Mouse (Mus musculus): Measurements from ENCODE around the gene Fam161b. TPM values are rescaled to one million over a fixed set of nuclear protein-coding genes. Genes with fewer than 3 reads are reported as not detected.
A peak's percentile ranks its signal among the peaks of the same experiment; 100 is the strongest.

The Fam161b gene
- 8.1 and 8.2 TPM in 2 replicates for polyA plus RNA-seq (2015; fragmentation: Nextera tagmentation; extraction: Ambion mirVana)

GRCm38 (mm10) chr12:84361555-84362489 is at the start of gene Fam161b, which contains the start of gene Coq6:
Gene Fam161b, minus strand, starts transcription at chr12:84361833.
Gene Coq6, plus strand, starts transcription at chr12:84361657.
- Histone ChIP-seq H3K27me3 (ENCODE audit: control insufficient read depth, insufficient read depth, low read length) (no peaks in the 10 kb centered on the region), H3K4me2 (ENCODE audit: low read depth, low read length) (peak within 1 kb of the TSS; percentile 89), H3K9me3 (replicated peaks; ENCODE audit: control insufficient read depth, low read length) (no peaks in the 10 kb centered on the region), H3K36me3 (ENCODE audit: control insufficient read depth, insufficient read depth) (peaks cover 5% of the 10 kb centered on the region; the same call in 1 of the 2 replicates), H3K4me3 (ENCODE audit: low read length) (peak within 1 kb of the TSS; percentile 89), H3K4me1 (ENCODE audit: control insufficient read depth, insufficient read depth, low read length) (peaks cover 36% of the 10 kb centered on the region), H3K9ac (ENCODE audit: low read length) (peak within 1 kb of the TSS; percentile 93), H3K27ac (ENCODE audit: low read length) (peak within 1 kb of the TSS; percentile 76)
- WGBS: under 1% methylated on average over 51 of the region's 51 CpGs
- peak; percentile 95 for ATAC-seq (replicated peaks; ENCODE audit: extremely low read depth, insufficient read depth, low FRiP score)

- WGBS: under 1% methylated on average over 60 of the region's 63 CpGs
- Histone ChIP-seq H3K36me3 (ENCODE audit: control insufficient read depth, insufficient read depth) (no peaks in the 10 kb centered on the region), H3K4me1 (ENCODE audit: control insufficient read depth, insufficient read depth, low read length) (peaks cover 7% of the 10 kb centered on the region), H3K27ac (ENCODE audit: low read length) (peak within 1 kb of the TSS; percentile 96), H3K9ac (ENCODE audit: low read length) (peak within 1 kb of the TSS; percentile 94), H3K4me2 (ENCODE audit: low read depth, low read length) (peak within 1 kb of the TSS; percentile 74), H3K9me3 (replicated peaks; ENCODE audit: control insufficient read depth, low read length) (no peaks in the 10 kb centered on the region), H3K27me3 (ENCODE audit: control insufficient read depth, insufficient read depth, low read length) (no peaks in the 10 kb centered on the region), H3K4me3 (ENCODE audit: low read length) (peak within 1 kb of the TSS; percentile 94)
- peak; percentile 95 for ATAC-seq (replicated peaks; ENCODE audit: extremely low read depth, insufficient read depth, low FRiP score)
Observed at GRCm38 (mm10) chr12:84408819-84409507, 47.3 kb upstream of the Fam161b start, which contains the start of the genes Entpd5 and Bbof1. Gene Entpd5, minus strand, starts transcription at chr12:84409029. Gene Bbof1, plus strand, starts transcription at chr12:84409071.

GRCm38 (mm10) chr12:84407874-84408818 is 46.5 kb upstream of the Fam161b start:
- Histone ChIP-seq H3K27ac (ENCODE audit: low read length) (peak overlapping the region; percentile 96), H3K9me3 (replicated peaks; ENCODE audit: control insufficient read depth, low read length) (no peaks in the 10 kb centered on the region), H3K4me3 (ENCODE audit: low read length) (peak overlapping the region; percentile 94), H3K4me2 (ENCODE audit: low read depth, low read length) (peak overlapping the region; percentile 74), H3K27me3 (ENCODE audit: control insufficient read depth, insufficient read depth, low read length) (no peaks in the 10 kb centered on the region), H3K4me1 (ENCODE audit: control insufficient read depth, insufficient read depth, low read length) (peaks cover 7% of the 10 kb centered on the region), H3K9ac (ENCODE audit: low read length) (peak overlapping the region; percentile 94), H3K36me3 (ENCODE audit: control insufficient read depth, insufficient read depth) (no peaks in the 10 kb centered on the region)
- WGBS: 1% methylated on average over 45 of the region's 52 CpGs
- ATAC-seq (replicated peaks; ENCODE audit: extremely low read depth, insufficient read depth, low FRiP score): peak; percentile 60

GRCm38 (mm10) chr12:84407259-84407658 is 45.6 kb upstream of the Fam161b start:
- Histone ChIP-seq H3K27ac (ENCODE audit: low read length) (no peak overlapping the region), H3K9ac (ENCODE audit: low read length) (no peak overlapping the region), H3K36me3 (ENCODE audit: control insufficient read depth, insufficient read depth) (no peaks in the 10 kb centered on the region), H3K9me3 (replicated peaks; ENCODE audit: control insufficient read depth, low read length) (no peaks in the 10 kb centered on the region), H3K4me3 (ENCODE audit: low read length) (no peak overlapping the region), H3K27me3 (ENCODE audit: control insufficient read depth, insufficient read depth, low read length) (no peaks in the 10 kb centered on the region), H3K4me2 (ENCODE audit: low read depth, low read length) (no peak overlapping the region), H3K4me1 (ENCODE audit: control insufficient read depth, insufficient read depth, low read length) (peaks cover 10% of the 10 kb centered on the region)
- WGBS: 64% methylated on average over 4 of the region's 4 CpGs
- ATAC-seq (replicated peaks; ENCODE audit: extremely low read depth, insufficient read depth, low FRiP score): no peak

- Histone ChIP-seq H3K4me2 (ENCODE audit: low read depth, low read length) (no peak overlapping the region), H3K4me3 (ENCODE audit: low read length) (no peak overlapping the region), H3K4me1 (ENCODE audit: control insufficient read depth, insufficient read depth, low read length) (peaks cover 8% of the 10 kb centered on the region), H3K9me3 (replicated peaks; ENCODE audit: control insufficient read depth, low read length) (no peaks in the 10 kb centered on the region), H3K27me3 (ENCODE audit: control insufficient read depth, insufficient read depth, low read length) (no peaks in the 10 kb centered on the region), H3K9ac (ENCODE audit: low read length) (no peak overlapping the region), H3K36me3 (ENCODE audit: control insufficient read depth, insufficient read depth) (no peaks in the 10 kb centered on the region), H3K27ac (ENCODE audit: low read length) (no peak overlapping the region)
- 92% methylated on average over 6 of the region's 6 CpGs for WGBS
- no peak for ATAC-seq (replicated peaks; ENCODE audit: extremely low read depth, insufficient read depth, low FRiP score)
Observed at GRCm38 (mm10) chr12:84404541-84404940, 42.9 kb upstream of the Fam161b start.

GRCm38 (mm10) chr12:84402923-84403322 is 41.3 kb upstream of the Fam161b start:
- no peak for ATAC-seq (replicated peaks; ENCODE audit: extremely low read depth, insufficient read depth, low FRiP score)
- Histone ChIP-seq H3K36me3 (ENCODE audit: control insufficient read depth, insufficient read depth) (no peaks in the 10 kb centered on the region), H3K4me3 (ENCODE audit: low read length) (no peak overlapping the region), H3K4me2 (ENCODE audit: low read depth, low read length) (no peak overlapping the region), H3K9ac (ENCODE audit: low read length) (no peak overlapping the region), H3K27me3 (ENCODE audit: control insufficient read depth, insufficient read depth, low read length) (no peaks in the 10 kb centered on the region), H3K9me3 (replicated peaks; ENCODE audit: control insufficient read depth, low read length) (no peaks in the 10 kb centered on the region), H3K27ac (ENCODE audit: low read length) (0 out of 2 replicates have a peak overlapping the region, but pooled peaks have one; percentile 14), H3K4me1 (ENCODE audit: control insufficient read depth, insufficient read depth, low read length) (peaks cover 4% of the 10 kb centered on the region)
- 44% methylated on average over 9 of the region's 9 CpGs for WGBS

- Histone ChIP-seq H3K4me1 (ENCODE audit: control insufficient read depth, insufficient read depth, low read length) (peaks cover 4% of the 10 kb centered on the region; the same call in 1 of the 2 replicates), H3K27me3 (ENCODE audit: control insufficient read depth, insufficient read depth, low read length) (no peaks in the 10 kb centered on the region), H3K36me3 (ENCODE audit: control insufficient read depth, insufficient read depth) (no peaks in the 10 kb centered on the region), H3K27ac (ENCODE audit: low read length) (no peak overlapping the region), H3K9ac (ENCODE audit: low read length) (no peak overlapping the region), H3K4me2 (ENCODE audit: low read depth, low read length) (no peak overlapping the region), H3K9me3 (replicated peaks; ENCODE audit: control insufficient read depth, low read length) (no peaks in the 10 kb centered on the region), H3K4me3 (ENCODE audit: low read length) (no peak overlapping the region)
- ATAC-seq (replicated peaks; ENCODE audit: extremely low read depth, insufficient read depth, low FRiP score): no peak
- 61% methylated on average over 3 of the region's 3 CpGs for WGBS
Observed at GRCm38 (mm10) chr12:84400653-84401052, 39.0 kb upstream of the Fam161b start.

GRCm38 (mm10) chr12:84400068-84400467 is 38.4 kb upstream of the Fam161b start:
- Histone ChIP-seq H3K9me3 (replicated peaks; ENCODE audit: control insufficient read depth, low read length) (no peaks in the 10 kb centered on the region), H3K4me3 (ENCODE audit: low read length) (no peak overlapping the region), H3K4me1 (ENCODE audit: control insufficient read depth, insufficient read depth, low read length) (peaks cover 4% of the 10 kb centered on the region; the same call in 1 of the 2 replicates), H3K4me2 (ENCODE audit: low read depth, low read length) (no peak overlapping the region), H3K27ac (ENCODE audit: low read length) (no peak overlapping the region), H3K9ac (ENCODE audit: low read length) (no peak overlapping the region), H3K36me3 (ENCODE audit: control insufficient read depth, insufficient read depth) (no peaks in the 10 kb centered on the region), H3K27me3 (ENCODE audit: control insufficient read depth, insufficient read depth, low read length) (no peaks in the 10 kb centered on the region)
- WGBS: 66% methylated on average over 3 of the region's 3 CpGs
- no peak for ATAC-seq (replicated peaks; ENCODE audit: extremely low read depth, insufficient read depth, low FRiP score)
